Mouse (Mus musculus) left cerebral cortex, adult 2 months (tissue): ENCODE data around the gene Tk1. TPM values are rescaled to one million over a fixed set of nuclear protein-coding genes. Genes with fewer than 3 reads are reported as not detected.
A peak's percentile ranks its signal among the peaks of the same experiment; 100 is the strongest.

Source experiments
- DNase-seq, 2 experiments: peaks; one replicate each; pipeline ENCODE4 v3.0.0; 2021 to 2022; ENCODE audit warnings: low spot score in 2 of 2, mixed read lengths in 1 of 2; ENCODE audit errors: extremely low spot score in 1 of 2
- H3K27ac ChIP-seq: fragments of 200-600 bp; 2 replicates; pipeline ENCODE4 v1.8.1; 2022
- H3K4me3 ChIP-seq: fragments of 200-600 bp; 2 replicates; pipeline ENCODE4 v1.8.1; 2022
- CTCF ChIP-seq: fragments of 200-600 bp; IDR thresholded peaks from 2 replicates; pipeline ENCODE4 v1.8.1; 2022; ENCODE audit warnings: antibody characterized with exemption, mild to moderate bottlenecking, moderate library complexity
- intact Hi-C: fragments of 180-260 bp; cut with DNase I; formaldehyde crosslinking; loops from one replicate; pipeline ENCODE4 v1.15.1; 2025
- total RNA-seq, 2 experiments: library from RNA; stranded (reverse); gene quantifications; 2 replicates each; pipeline ENCODE4 v1.2.3; 2021

The Tk1 gene
- total RNA-seq, 2 experiments from 2014 or later, result 0.81 to 1.0 TPM

- intact Hi-C loops, result no loop called here
- no peak for DNase-seq
- no peak for TF ChIP-seq CTCF
- Histone ChIP-seq H3K4me3 (no peak within 1 kb of the TSS), H3K27ac (no peak within 1 kb of the TSS)
These were observed 34.7 kb upstream of the Tk1 start, which contains the start of gene Tmem235 for GRCm38 (mm10) chr11:117860601-117861000. Gene Tmem235 (plus strand): TSS chr11:117860752.

GRCm38 (mm10) chr11:117858392-117858791 is 32.5 kb upstream of the Tk1 start:
- no peak for TF ChIP-seq CTCF
- no peak overlapping the region for H3K27ac ChIP-seq
- intact Hi-C loops, result no loop called here

GRCm38 (mm10) chr11:117857462-117857861 is 31.6 kb upstream of the Tk1 start:
- TF ChIP-seq CTCF, result no peak
- H3K27ac ChIP-seq, result no peak overlapping the region
- no peak for DNase-seq
- H3K4me3 ChIP-seq, result no peak overlapping the region
- intact Hi-C loops, result no loop called here

More at GRCm38 (mm10) chr11:117858392-117858791, 32.5 kb upstream of the Tk1 start:
- no peak for DNase-seq
- no peak overlapping the region for H3K4me3 ChIP-seq

- intact Hi-C loops, result no loop called here
- TF ChIP-seq CTCF, result no peak
- DNase-seq, result no peak
These were observed 30.1 kb upstream of the Tk1 start for GRCm38 (mm10) chr11:117855975-117856374.

GRCm38 (mm10) chr11:117855360-117855759 is 29.5 kb upstream of the Tk1 start:
- H3K4me3 ChIP-seq, result no peak overlapping the region
- H3K27ac ChIP-seq, result no peak overlapping the region
- DNase-seq, result no peak
- TF ChIP-seq CTCF, result no peak
- intact Hi-C loops, result no loop called here

More at GRCm38 (mm10) chr11:117855975-117856374, 30.1 kb upstream of the Tk1 start:
- no peak overlapping the region for H3K27ac ChIP-seq
- H3K4me3 ChIP-seq, result no peak overlapping the region

- Histone ChIP-seq H3K4me3 (no peak overlapping the region), H3K27ac (no peak overlapping the region)
- no peak for DNase-seq
- intact Hi-C loops, result no loop called here
- no peak for TF ChIP-seq CTCF
These were observed 28.3 kb upstream of the Tk1 start for GRCm38 (mm10) chr11:117854241-117854640.

- no peak for DNase-seq
- Histone ChIP-seq H3K4me3 (no peak overlapping the region), H3K27ac (no peak overlapping the region)
- no peak for TF ChIP-seq CTCF
- intact Hi-C loops, result no loop called here
These were observed 27.0 kb upstream of the Tk1 start for GRCm38 (mm10) chr11:117852875-117853274.

- peak within 1 kb of the TSS; percentile 94 for H3K27ac ChIP-seq
- intact Hi-C loops, result no loop called here
- peak; percentile 96 to 97 for DNase-seq
- no peak; the same call in 1 of the 2 replicates for TF ChIP-seq CTCF
- peak within 1 kb of the TSS; percentile 77 for H3K4me3 ChIP-seq
These were observed 23.2 kb upstream of the Tk1 start, which contains the start of gene Birc5 for GRCm38 (mm10) chr11:117848985-117849671. Gene Birc5 (plus strand): TSS chr11:117849251.

GRCm38 (mm10) chr11:117848271-117848984 is 22.5 kb upstream of the Tk1 start:
- intact Hi-C loops, result no loop called here
- H3K4me3 ChIP-seq, result peak overlapping the region; percentile 77
- no peak for DNase-seq
- peak overlapping the region; percentile 94 for H3K27ac ChIP-seq
- no peak for TF ChIP-seq CTCF

- intact Hi-C loops, result no loop called here
- Histone ChIP-seq H3K4me3 (no peak overlapping the region; the same call in 1 of the 2 replicates), H3K27ac (peak overlapping the region; percentile 94)
- TF ChIP-seq CTCF, result no peak
- DNase-seq, result no peak
These were observed 21.8 kb upstream of the Tk1 start for GRCm38 (mm10) chr11:117847593-117848215.

- H3K27ac ChIP-seq, result no peak overlapping the region
- no peak for DNase-seq
- no peak overlapping the region for H3K4me3 ChIP-seq
- intact Hi-C loops, result no loop called here
- peak; percentile 42 for TF ChIP-seq CTCF
These were observed 20.7 kb upstream of the Tk1 start for GRCm38 (mm10) chr11:117846640-117847039.

GRCm38 (mm10) chr11:117845651-117846050 is 19.8 kb upstream of the Tk1 start:
- intact Hi-C loops, result no loop called here
- Histone ChIP-seq H3K4me3 (no peak overlapping the region), H3K27ac (no peak overlapping the region)
- no peak for DNase-seq
- TF ChIP-seq CTCF, result no peak
